Mouse (Mus musculus) gastrocnemius, adult 2 months (tissue): Measurements from ENCODE around the gene Mrps21. TPM values are rescaled to one million over a fixed set of nuclear protein-coding genes. Genes with fewer than 3 reads are reported as not detected.

ENCODE experiments used
- DNase-seq: peaks from one replicate; pipeline ENCODE4 v3.0.0; 2022
- H3K27ac ChIP-seq: fragments of 200-600 bp; 2 replicates; pipeline ENCODE4 v1.8.1; 2022; ENCODE audit warnings: mild to moderate bottlenecking
- H3K4me3 ChIP-seq: fragments of 200-600 bp; 2 replicates; pipeline ENCODE4 v1.8.1; 2022; ENCODE audit warnings: mild to moderate bottlenecking, moderate library complexity
- CTCF ChIP-seq: fragments of 200-600 bp; IDR thresholded peaks from 2 replicates; pipeline ENCODE4 v1.8.1; 2022; ENCODE audit warnings: antibody characterized with exemption, mild to moderate bottlenecking, moderate library complexity
- intact Hi-C: fragments of 180-260 bp; cut with DNase I; formaldehyde crosslinking; loops from one replicate; pipeline ENCODE4 v1.15.1; 2025
- total RNA-seq, 2 experiments: library from RNA; stranded (reverse); gene quantifications; 2 replicates each; pipeline ENCODE4 v1.2.3; 2021

Mrps21 gene
- total RNA-seq, 2 experiments from 2014 or later, result 303 to 336 TPM

DNA sequence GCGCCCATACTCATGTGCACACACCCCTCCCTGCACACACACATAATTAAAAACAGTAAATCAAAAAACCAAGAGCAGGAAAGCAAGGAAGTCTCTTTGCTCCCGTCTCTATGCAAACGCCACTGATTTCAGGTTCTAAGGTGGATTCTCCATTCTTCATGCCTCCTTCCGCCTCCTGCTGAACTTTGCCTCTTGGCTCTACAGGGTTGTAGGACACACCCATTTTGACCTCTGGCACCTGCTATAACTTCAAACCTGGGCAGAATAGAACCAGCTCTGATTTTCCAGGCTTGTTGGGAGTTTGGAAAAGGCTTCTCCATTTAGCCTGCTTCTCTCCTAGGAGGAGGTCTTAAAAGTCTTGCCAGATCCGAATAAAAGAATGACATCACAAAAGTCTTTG is 13.1 kb upstream of the Mrps21 start:
- Histone ChIP-seq H3K4me3 (no peak overlapping the region), H3K27ac (no peak overlapping the region)
- intact Hi-C loops, result loop anchor here (5.0 kb wide), 1 partner anchor 68 kb away; no protein-coding TSS in a partner anchor
- no peak for TF ChIP-seq CTCF
- DNase-seq, result no peak

DNA sequence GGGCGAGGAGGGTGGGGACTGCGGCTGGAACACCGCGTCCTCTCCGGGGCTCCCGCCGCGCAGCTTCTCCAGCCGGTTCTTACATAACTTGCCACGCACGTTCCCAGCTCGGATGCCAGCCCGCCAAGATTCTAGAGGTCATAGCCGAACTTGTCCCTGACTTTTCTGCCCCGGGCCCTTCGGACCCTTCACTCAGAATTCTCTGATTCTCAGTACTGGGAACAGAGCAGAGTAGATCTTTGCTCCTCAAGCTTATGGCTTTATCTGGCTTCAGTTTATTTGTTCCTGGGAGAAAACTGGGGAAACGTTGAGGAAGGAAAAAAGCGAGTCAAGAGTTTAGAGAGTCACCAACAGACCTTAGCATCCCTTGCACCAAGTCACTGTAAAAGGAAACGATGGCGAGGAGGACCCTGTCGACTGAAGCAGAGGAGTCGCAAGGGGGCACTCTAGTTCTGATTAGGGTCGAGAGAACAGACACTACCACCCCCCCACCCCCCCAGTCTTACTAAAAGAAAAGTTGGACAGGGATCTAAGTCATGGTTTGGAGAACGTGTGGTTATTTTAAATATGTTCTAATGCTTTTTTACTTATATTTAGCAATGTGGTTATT is 11.6 kb upstream of the Mrps21 start:
- intact Hi-C loops, result loop anchor here (1.0 to 5.0 kb wide), 2 partner anchors 23 to 69 kb away; no protein-coding TSS in a partner anchor
- Histone ChIP-seq H3K27ac (peak overlapping the region; percentile 90), H3K4me3 (peak overlapping the region; percentile 69)
- DNase-seq, result peak; percentile 82
- peak; percentile 80 for TF ChIP-seq CTCF

DNA sequence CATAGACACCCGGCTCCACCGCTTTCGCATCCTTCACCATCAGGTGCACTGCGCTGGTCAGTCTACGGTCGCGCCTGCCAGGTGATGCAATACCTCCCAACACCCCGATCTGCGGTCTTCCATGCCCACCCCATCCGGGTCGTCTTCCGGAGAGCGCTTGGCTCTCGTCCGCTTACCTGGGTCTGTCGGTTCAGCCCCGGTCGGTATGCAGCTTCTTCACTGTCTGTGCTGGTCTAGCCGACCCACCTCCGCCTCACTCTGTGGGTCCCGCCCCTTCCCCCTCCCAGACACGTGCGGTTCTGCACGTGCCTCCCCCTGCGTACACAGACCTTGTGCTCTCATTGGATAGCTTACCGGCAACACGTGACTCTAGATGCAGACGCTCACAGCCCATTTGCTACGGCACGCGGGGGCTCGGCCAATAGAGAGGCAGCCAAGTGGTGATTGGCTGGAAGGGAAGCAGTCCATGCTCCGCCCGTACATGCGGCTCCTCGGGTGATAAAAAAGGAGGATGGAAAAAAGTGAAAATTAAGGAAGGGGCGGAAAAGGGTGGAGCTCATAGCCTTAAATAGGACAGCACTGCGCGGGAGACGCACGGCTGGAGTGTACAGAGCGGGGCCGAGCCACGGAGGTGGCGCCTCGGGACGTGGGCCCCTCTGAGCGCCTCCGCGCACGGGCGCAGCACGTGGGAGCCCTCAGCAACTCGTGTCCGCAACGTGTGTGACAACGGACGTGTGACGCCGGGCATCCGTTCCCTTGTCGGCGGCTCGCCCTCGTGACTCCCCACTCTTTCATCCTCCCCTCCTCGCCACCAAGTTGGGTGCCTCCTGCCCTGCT is 10.9 kb upstream of the Mrps21 start, which contains the start of gene Ciart:
Gene Ciart, minus strand, starts transcription at position 273 of the 837 bp plus-strand sequence.
- TF ChIP-seq CTCF, result no peak
- peak within 1 kb of the TSS; percentile 69 for H3K4me3 ChIP-seq
- H3K27ac ChIP-seq, result peak within 1 kb of the TSS; percentile 90
- peak; percentile 97 for DNase-seq
- intact Hi-C loops, result loop anchor here (5.0 kb wide), 1 partner anchor 70 kb away; no protein-coding TSS in a partner anchor

DNA sequence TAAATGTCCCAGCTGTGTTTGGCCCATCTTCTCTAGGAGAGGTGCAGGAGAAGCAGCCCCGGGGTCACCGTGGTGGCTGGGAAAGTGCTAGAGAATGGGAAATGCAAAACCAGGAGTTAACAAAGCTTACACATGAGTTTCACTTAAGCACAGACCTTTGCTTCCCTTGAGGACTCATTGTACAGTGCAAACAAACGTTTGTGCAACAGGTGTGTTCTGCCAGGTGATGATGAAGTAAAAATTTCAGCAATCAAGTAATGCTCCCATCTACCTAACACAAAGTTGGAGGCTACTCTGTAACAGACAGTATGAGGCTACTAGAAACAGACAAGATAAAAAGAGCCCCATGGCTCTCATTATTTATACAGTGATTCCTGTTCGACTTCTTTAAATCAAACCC is 7.7 kb upstream of the Mrps21 start:
- intact Hi-C loops, result no loop called here
- no peak for DNase-seq
- TF ChIP-seq CTCF, result no peak

DNA sequence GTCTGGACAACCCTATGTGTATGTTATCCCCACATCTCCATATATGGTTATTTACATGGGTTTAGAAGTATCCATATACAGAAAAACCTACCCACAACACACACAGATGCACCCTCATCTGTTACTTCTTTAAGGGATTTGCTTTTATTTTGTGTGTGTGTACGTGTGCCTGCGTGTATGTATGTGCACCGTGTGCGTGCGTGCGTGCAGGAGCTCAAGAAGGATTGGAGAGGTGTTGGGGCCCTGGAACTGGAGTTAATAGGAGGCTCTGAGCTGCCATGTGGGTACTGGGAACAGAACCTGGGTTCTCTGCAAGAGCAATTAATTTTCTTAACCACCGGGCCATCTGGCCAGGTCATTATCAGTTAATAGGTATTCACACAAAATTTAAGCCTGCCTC is 729 bp upstream of the Mrps21 start:
- no peak for DNase-seq
- Histone ChIP-seq H3K4me3 (peak overlapping the region; percentile 85), H3K27ac (peak overlapping the region; percentile 95)
- no peak for TF ChIP-seq CTCF
- intact Hi-C loops, result no loop called here

More for the DNA sequence above, 7.7 kb upstream of the Mrps21 start:
- H3K27ac ChIP-seq, result no peak overlapping the region
- H3K4me3 ChIP-seq, result no peak overlapping the region

DNA sequence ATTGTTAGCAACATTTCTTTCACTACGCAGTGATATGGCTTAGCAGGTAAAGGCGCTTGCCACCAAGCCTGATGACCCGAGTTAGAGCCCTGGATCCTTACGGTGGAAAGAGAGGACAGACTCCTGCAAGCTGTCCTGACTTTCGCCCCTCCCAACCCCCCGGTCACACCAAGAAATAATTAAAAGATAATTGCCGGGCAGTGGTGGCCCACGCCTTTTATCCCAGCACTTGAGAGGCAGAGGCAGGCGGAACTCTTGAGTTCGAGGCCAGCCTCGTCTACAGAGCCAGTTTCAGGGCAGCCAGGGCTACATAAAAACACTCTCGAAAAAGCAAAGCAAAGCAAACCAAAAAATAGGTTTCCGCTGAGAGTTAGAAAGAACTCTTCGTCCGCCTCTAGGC is 343 bp downstream of the Mrps21 start:
- Histone ChIP-seq H3K27ac (peak overlapping the region; percentile 95), H3K4me3 (peak overlapping the region; percentile 85)
- DNase-seq, result no peak
- intact Hi-C loops, result no loop called here
- TF ChIP-seq CTCF, result no peak

DNA sequence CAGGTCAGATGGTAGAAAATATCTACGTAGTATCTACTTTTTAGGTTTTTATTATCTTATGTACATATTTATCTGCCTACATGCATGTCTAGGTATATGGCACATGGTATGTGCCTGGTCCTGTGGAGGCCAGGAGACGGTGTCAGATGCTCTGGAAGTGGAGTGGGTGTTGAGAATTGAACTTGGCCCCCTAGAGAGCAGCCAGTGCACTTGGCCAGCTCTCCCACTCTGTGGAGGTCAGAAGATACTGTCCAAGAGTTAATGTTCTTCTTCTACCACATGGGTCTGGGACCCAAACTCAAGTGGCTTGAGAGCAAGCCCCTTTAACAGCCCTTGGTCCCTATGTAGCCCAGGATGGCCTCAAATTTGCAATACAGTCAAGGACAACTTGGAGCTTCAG is 3.9 kb downstream of the Mrps21 start:
- H3K27ac ChIP-seq, result no peak overlapping the region
- TF ChIP-seq CTCF, result no peak
- no peak for DNase-seq
- no peak overlapping the region for H3K4me3 ChIP-seq
- intact Hi-C loops, result no loop called here

DNA sequence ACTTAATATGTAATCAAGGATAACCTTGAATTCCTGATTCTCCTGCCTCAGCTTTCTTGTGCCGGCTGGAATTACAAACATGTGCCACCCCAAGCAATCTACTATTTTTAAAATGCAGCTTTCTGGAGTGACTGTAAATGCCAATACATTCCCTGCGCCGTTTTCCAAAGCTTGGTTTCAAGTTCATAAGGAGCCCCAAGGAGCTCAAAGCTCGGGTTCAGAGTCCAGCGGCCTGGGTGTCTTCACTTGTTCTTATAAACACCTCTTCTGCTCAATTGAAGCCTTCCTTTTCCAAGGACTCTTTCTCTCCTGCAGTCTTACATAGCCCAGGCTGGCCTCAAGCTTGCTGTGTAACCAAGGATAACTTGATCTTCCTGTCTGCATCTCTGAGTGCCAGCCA is 5.2 kb downstream of the Mrps21 start:
- peak overlapping the region; percentile 65 for H3K27ac ChIP-seq
- TF ChIP-seq CTCF, result no peak
- no peak overlapping the region for H3K4me3 ChIP-seq
- no peak for DNase-seq
- intact Hi-C loops, result no loop called here

DNA sequence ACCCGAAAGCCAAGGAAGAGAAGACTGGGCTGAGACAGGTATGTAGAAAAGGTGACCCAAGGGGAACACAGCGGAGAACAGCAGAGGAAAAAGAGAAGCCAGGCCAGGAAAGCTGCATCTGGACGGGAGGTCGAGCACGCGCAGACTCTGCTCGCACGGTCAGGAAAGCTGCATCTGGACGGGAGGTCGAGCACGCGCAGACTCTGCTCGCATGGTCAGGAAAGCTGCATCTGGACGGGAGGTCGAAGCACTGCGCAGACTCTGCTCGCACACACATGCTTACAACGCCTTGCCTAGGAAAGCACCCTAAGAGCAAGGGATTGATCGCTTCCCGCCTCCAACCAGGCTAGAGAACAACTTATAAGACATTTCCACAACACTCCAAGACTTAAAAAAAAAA is 5.7 kb downstream of the Mrps21 start:
- H3K4me3 ChIP-seq, result no peak overlapping the region
- no peak for TF ChIP-seq CTCF
- intact Hi-C loops, result no loop called here
- peak overlapping the region; percentile 65 for H3K27ac ChIP-seq
- DNase-seq, result no peak

DNA sequence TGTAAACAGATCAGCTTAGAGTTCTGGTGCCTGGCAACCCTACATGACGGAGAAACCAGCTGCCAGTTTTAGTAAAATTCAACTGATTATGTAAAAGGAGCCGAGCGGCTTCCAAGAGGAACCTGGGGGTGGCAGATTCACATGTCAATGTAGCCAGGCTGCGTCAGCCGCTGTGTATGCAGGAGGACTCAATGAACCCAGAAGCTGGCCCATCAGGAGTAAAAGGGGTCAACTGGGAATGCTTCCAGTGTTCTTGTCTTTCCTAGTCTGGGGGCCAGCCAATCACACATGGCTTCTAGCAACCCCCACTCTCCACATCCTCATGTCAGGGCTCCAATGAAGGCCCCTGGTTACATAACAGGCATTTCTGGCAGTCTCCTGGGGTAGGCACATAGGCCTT is 6.3 kb downstream of the Mrps21 start:
- no peak for TF ChIP-seq CTCF
- intact Hi-C loops, result no loop called here
- peak overlapping the region; percentile 65 for H3K27ac ChIP-seq
- peak; percentile 28 for DNase-seq
- no peak overlapping the region for H3K4me3 ChIP-seq

DNA sequence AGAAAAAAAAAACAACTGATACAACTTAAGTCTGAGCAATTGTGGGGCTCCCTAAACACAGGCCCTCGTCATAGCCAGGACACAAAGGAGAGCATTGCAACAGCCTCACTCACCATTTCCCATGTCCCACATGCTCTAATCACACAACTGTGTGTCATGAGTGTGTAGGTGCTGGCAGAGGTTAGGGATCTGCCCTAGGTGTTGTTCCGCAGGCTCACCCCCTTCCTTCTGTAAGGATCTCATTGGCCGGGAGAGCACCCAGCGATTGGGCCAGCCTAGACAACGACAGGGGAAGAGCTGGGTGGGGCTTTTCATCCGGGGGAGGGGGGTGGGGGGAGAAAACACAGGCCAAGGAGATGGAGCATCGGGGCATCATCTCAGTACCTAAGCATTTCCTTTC is 7.7 kb downstream of the Mrps21 start:
- no peak for TF ChIP-seq CTCF

DNA sequence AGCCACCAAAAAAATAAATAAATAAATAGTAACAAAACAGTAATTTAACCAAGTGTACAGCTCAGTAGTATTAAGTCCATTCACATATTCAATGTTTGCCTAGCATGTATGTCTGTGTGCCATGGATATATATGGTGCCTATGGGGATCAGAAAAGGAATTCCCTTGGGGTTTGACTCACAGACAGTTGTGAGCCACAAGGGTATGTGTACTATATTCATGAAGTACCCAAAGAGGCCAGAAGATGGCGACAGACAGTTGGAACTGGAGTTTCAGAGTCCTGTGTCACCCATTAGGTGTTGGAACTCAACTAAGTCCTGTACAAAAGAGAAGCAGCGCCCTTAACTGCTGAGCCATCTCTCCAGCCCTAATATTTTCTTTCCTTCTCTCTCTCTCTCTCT is 9.5 kb downstream of the Mrps21 start:
- H3K27ac ChIP-seq, result no peak overlapping the region
- intact Hi-C loops, result loop anchor here (5.0 kb wide), 2 partner anchors 101 to 191 kb away; no protein-coding TSS in a partner anchor
- H3K4me3 ChIP-seq, result no peak overlapping the region
- DNase-seq, result peak; percentile 54
- TF ChIP-seq CTCF, result peak; percentile 79

More for the DNA sequence above, 7.7 kb downstream of the Mrps21 start:
- DNase-seq, result no peak
- H3K4me3 ChIP-seq, result no peak overlapping the region
- intact Hi-C loops, result loop anchor here (5.0 kb wide), 2 partner anchors 99 to 189 kb away; no protein-coding TSS in a partner anchor
- H3K27ac ChIP-seq, result 0 out of 2 replicates have a peak overlapping the region, but pooled peaks have one; percentile 12

DNA sequence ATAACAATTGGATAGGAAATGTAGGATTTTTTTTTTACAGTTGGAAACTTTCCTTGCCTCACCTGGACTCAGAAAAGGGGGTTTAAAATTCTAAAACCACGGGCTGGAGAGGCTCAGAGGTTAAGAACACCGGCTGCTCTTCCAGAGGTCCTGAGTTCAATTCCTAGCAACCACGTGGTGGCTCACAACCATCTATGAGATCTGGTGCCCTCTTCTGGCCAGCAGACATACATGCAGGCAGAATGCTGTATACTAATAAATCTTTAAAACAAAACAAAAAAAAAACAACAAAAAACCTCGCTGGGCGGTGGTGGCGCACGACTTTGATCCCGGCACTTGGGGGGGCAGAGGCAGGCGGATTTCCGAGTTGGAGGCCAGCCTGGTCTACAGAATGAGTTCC is 10.1 kb downstream of the Mrps21 start:
- no peak overlapping the region for H3K27ac ChIP-seq
- no peak overlapping the region for H3K4me3 ChIP-seq
- peak; percentile 52 for TF ChIP-seq CTCF
- intact Hi-C loops, result loop anchor here (5.0 kb wide), 2 partner anchors 101 to 191 kb away; no protein-coding TSS in a partner anchor
- DNase-seq, result peak; percentile 22
